Mouse (Mus musculus): ENCODE data around the gene Gm20388.

- no peak for TF ChIP-seq CTCF (IDR thresholded peaks at IDR 0.05; ENCODE audit: insufficient read depth, low read depth, low read length)
- no peak for TF ChIP-seq POLR2A (IDR thresholded peaks at IDR 0.05; ENCODE audit: insufficient read depth, low read depth, low read length)
These were observed 1223.5 kb downstream of the Gm20388 start for GRCm38 (mm10) chr8:121134102-121134501.

Measured in olfactory bulb, adult 2 months (tissue).